Mouse (Mus musculus) lung, postnatal 0 days (tissue): ENCODE data around the gene Urgcp.
"Not testable (repeated sequence)": the region's sequence is repeated elsewhere in the genome, so short reads cannot be mapped to it uniquely, and the experiment has no call there.

ENCODE experiments used
- CTCF ChIP-seq: IDR thresholded peaks from 2 replicates; pipeline ENCODE4 v1.5.1; 2016; ENCODE audit warnings: antibody characterized with exemption, mild to moderate bottlenecking
- EP300 ChIP-seq: IDR thresholded peaks from 2 replicates; pipeline ENCODE4 v1.6.1; 2016; ENCODE audit warnings: antibody characterized with exemption, mild to moderate bottlenecking, control low read depth

GRCm38 (mm10) chr11:5809487-5809886, 47.3 kb upstream of the Urgcp start:
- not testable (repeated sequence) for TF ChIP-seq CTCF, EP300
